Mouse (Mus musculus): ENCODE measurements around the gene Ttyh3.

DNA sequence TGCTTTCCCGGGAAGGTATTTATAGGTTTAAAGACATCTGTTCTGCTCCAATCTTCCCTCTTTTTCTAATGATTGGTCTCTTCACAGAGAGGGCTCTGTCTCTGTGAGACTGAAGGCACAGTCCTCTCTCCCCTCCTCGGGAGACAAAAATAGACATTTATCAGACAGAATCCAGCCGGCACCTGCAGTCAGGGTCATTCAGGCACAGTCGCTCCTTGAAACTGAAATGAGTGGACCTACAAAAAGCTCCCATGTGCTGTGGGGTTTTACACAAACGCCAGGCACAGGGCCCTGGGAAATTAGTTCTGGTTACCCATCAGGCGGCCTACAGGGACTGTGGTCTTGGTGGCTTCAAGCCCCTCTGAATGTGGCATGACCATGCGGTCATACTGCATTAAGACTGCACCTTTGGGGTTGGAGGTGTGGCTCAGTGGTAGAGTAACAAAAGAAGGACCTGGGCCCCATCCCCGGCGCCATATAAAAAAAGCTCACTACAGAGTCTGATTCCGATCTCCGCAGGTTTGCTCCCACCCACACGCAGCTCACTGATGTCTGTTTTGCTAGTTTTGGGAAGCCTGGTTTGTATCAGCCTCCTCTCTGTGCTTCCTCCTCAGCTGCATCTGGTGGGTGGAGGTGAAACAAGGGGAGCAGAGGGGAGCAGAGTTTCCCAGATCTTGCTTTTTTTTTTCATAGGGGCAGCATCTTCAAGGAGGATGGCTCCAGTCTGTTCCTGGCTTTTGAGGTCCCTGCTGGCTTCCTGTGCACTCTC is 13.2 kb upstream of the Ttyh3 start:
- TF ChIP-seq CTCF (IDR thresholded peaks at IDR 0.05; ENCODE audit: low read depth, low read length) (no peak), GATA1 (IDR thresholded peaks at IDR 0.05; ENCODE audit: borderline replicate concordance, low read length) (no peak), TAL1 (conservative IDR thresholded peaks at IDR 0.05; ENCODE audit: low read depth, low read length) (no peak), POLR2AphosphoS5 (IDR thresholded peaks at IDR 0.05; ENCODE audit: insufficient replicate concordance, low read depth, low read length) (no peak), GATA2 (IDR thresholded peaks at IDR 0.05; ENCODE audit: borderline replicate concordance, low read depth, low read length) (no peak)
